Mouse (Mus musculus): ENCODE measurements around the gene Fkbp15.

GRCm38 (mm10) chr4:62357631-62358148, 2.7 kb downstream of the Fkbp15 start:
- no peak for TF ChIP-seq POLR2A (IDR thresholded peaks at IDR 0.05; ENCODE audit: low read depth, low read length)
- TF ChIP-seq CTCF (IDR thresholded peaks at IDR 0.05; ENCODE audit: extremely low read depth, insufficient read length, insufficient replicate concordance, low read depth, low read length) = no peak

Measured in small intestine, adult 2 months (tissue).